Mouse (Mus musculus) CD4-positive, CD25-positive, alpha-beta regulatory T cell (primary cell): ENCODE results near the gene Adap1. TPM values are rescaled to one million over a fixed set of nuclear protein-coding genes. Genes with fewer than 3 reads are reported as not detected.

Experiments used
- polyA plus RNA-seq: library from polyadenylated mRNA; unstranded; fragments of 100-300 nt; shearing (Covaris generic); gene quantifications from one replicate; pipeline ENCODE4 v1.2.1, GENCODE M21; 2017

Gene Adap1
- polyA plus RNA-seq: 28.1 TPM

GRCm38 (mm10) chr5:139325395-139325966 lies at the start of gene Adap1:
Gene Adap1, minus strand, starts transcription at chr5:139325622.

GRCm38 (mm10) chr5:139352317-139352716 lies 26.9 kb upstream of the Adap1 start, which contains the start of gene Cyp2w1:
Gene Cyp2w1, plus strand, starts transcription at chr5:139352617.

GRCm38 (mm10) chr5:139351134-139351533 lies 25.7 kb upstream of the Adap1 start, which contains the start of gene Cox19:
Gene Cox19, minus strand, starts transcription at chr5:139351418.

GRCm38 (mm10) chr5:139252081-139252909 lies 73.1 kb downstream of the Adap1 start, which contains the start of gene Get4:
Gene Get4, plus strand, starts transcription at chr5:139252324.

Other genes starting within 250 kb of the Adap1 start
- 2.3 TPM for gene Prkar1b, start 175.6 kb downstream of the Adap1 start, polyA plus RNA-seq
- 28.7 TPM for gene Dnaaf5, start 175.4 kb downstream of the Adap1 start, polyA plus RNA-seq
- gene Sun1, start 125.0 kb downstream of the Adap1 start, polyA plus RNA-seq: 41.6 TPM
- gene Get4, start 73.3 kb downstream of the Adap1 start, polyA plus RNA-seq: 142 TPM
- gene Cox19, start 25.8 kb upstream of the Adap1 start, polyA plus RNA-seq: 53.2 TPM
- gene Cyp2w1, start 27.0 kb upstream of the Adap1 start, polyA plus RNA-seq: not detected
- 30.8 TPM for gene Gpr146, start 52.1 kb upstream of the Adap1 start, polyA plus RNA-seq
- 0.11 TPM for gene C130050O18Rik, start 79.7 kb upstream of the Adap1 start, polyA plus RNA-seq
- not detected for gene Gper1, start 97.5 kb upstream of the Adap1 start, polyA plus RNA-seq
- 8.8 TPM for gene 3110082I17Rik, start 134.9 kb upstream of the Adap1 start, polyA plus RNA-seq
- 13.1 TPM for gene Zfand2a, start 158.9 kb upstream of the Adap1 start, polyA plus RNA-seq
- gene Uncx, start 217.9 kb upstream of the Adap1 start, polyA plus RNA-seq: not detected